Mouse (Mus musculus) spleen, postnatal 0 days (tissue): Measurements from ENCODE around the gene Klhdc7a. TPM values are rescaled to one million over a fixed set of nuclear protein-coding genes. Genes with fewer than 3 reads are reported as not detected.

ENCODE experiments used
- microRNA counts: library from miRNA; unstranded; fragments of <30 nt; microRNA quantifications from one replicate; lab custom pipeline; 2015
- polyA plus RNA-seq: library from polyadenylated mRNA; unstranded; fragments of >200 nt; fragmentation: Nextera tagmentation; extraction: Ambion mirVana; gene quantifications from 2 replicates; pipeline ENCODE4 v1.2.1, GENCODE M21; 2015

Gene Klhdc7a
- polyA plus RNA-seq, result 0.02 TPM in 2 replicates

DNA sequence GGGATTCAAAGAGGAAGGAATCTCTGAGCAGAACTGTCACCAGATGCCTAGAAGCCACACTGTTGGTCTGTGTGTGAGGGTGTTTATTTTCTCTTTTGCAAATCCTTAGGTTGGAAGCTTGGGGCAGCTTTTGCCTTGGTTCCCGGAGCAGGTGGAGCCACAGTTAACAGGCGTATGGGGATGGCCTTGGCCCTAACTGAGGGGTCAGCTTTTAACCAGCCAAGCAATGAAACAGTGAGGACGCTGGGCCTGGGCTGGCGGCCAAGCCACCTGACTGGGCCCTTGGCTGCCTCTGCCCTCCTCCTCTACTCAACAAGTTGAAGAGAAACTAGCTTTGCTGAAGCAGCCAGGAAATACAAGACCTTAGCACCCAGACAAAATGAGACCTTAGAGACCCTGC, at the start of gene Klhdc7a:
Gene Klhdc7a (minus strand): TSS at position 105 of the 400 bp plus-strand sequence.

MicroRNAs encoded within 50 kb of the gene (microRNA counts, 519-probe panel; counts per million panel counts)
- 88.3 counts per million for microRNA mmu-miR-2139 (lab: Ali Mortazavi, UCI)

Other genes with a start within 250 kb of the Klhdc7a start
- not detected in 2 replicates for gene Pax7, start 134.5 kb downstream of the Klhdc7a start, polyA plus RNA-seq